Mouse (Mus musculus): ENCODE measurements at regions not wholly inside any gene's neighbourhood (a gene's known extent, or its start where the extent isn't known, plus 50 kb on each side); places are given as distances from the start of the nearest gene placed in this dataset.

GRCm38 (mm10) chr1:65509003-65509402, 227.1 kb downstream of the Pth2r start:
- no peak for TF ChIP-seq POLR2A (IDR thresholded peaks at IDR 0.05; ENCODE audit: extremely low read depth, insufficient read depth, low read length)
- no peak for TF ChIP-seq CTCF (IDR thresholded peaks at IDR 0.05; ENCODE audit: extremely low read depth, insufficient read depth, low read length)
- H3K27ac ChIP-seq (ENCODE audit: insufficient read depth, low read length) = no peak overlapping the region
- H3K4me3 ChIP-seq (ENCODE audit: insufficient read depth, low read length) = no peak overlapping the region
- H3K4me1 ChIP-seq (ENCODE audit: control insufficient read depth, insufficient read depth, low read length) = no peaks in the 10 kb centered on the region

DNA sequence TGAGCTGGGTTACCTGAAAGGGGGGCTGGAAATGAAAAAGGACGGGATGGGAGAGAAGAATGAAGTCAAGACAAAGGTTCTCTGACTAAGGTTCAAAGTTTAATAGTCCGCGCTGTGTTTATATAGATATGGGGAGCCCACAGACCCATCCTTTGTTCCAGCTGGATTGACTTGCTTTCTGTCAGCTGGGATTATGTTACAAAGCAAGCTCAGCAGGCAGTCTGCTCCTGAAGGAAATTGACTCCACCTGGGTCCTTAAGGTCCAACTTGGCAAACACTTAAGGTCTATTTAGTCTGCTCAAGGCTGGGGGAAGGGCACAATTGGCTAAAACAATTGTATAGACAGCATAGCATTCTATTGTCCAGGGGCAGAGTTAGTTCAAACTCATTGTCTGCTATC, 253.8 kb downstream of the Pth2r start:
- no peak for TF ChIP-seq POLR2A (IDR thresholded peaks at IDR 0.05; ENCODE audit: extremely low read depth, insufficient read depth, low read length)
- Histone ChIP-seq H3K4me1 (ENCODE audit: control insufficient read depth, insufficient read depth, low read length) (no peaks in the 10 kb centered on the region), H3K4me3 (ENCODE audit: insufficient read depth, low read length) (no peak overlapping the region), H3K27ac (ENCODE audit: insufficient read depth, low read length) (no peak overlapping the region)

GRCm38 (mm10) chr1:65538509-65538908, 256.7 kb downstream of the Pth2r start:
- H3K4me1 ChIP-seq (ENCODE audit: control insufficient read depth, insufficient read depth, low read length) = no peaks in the 10 kb centered on the region
- no peak overlapping the region for H3K4me3 ChIP-seq (ENCODE audit: insufficient read depth, low read length)
- TF ChIP-seq POLR2A (IDR thresholded peaks at IDR 0.05; ENCODE audit: extremely low read depth, insufficient read depth, low read length) = no peak
- no peak overlapping the region for H3K27ac ChIP-seq (ENCODE audit: insufficient read depth, low read length)

- no peak for TF ChIP-seq CTCF (IDR thresholded peaks at IDR 0.05; ENCODE audit: extremely low read depth, insufficient read depth, low read length)
- no peak for TF ChIP-seq POLR2A (IDR thresholded peaks at IDR 0.05; ENCODE audit: extremely low read depth, insufficient read depth, low read length)
- no peaks in the 10 kb centered on the region for H3K4me1 ChIP-seq (ENCODE audit: control insufficient read depth, insufficient read depth, low read length)
- H3K27ac ChIP-seq (ENCODE audit: insufficient read depth, low read length) = no peak overlapping the region
- H3K4me3 ChIP-seq (ENCODE audit: insufficient read depth, low read length) = no peak overlapping the region
These were observed 262.5 kb downstream of the Pth2r start for GRCm38 (mm10) chr1:65544219-65544864.

- Histone ChIP-seq H3K27ac (ENCODE audit: insufficient read depth, low read length) (no peak overlapping the region), H3K4me1 (ENCODE audit: control insufficient read depth, insufficient read depth, low read length) (no peaks in the 10 kb centered on the region), H3K4me3 (ENCODE audit: insufficient read depth, low read length) (no peak overlapping the region)
- TF ChIP-seq CTCF (IDR thresholded peaks at IDR 0.05; ENCODE audit: extremely low read depth, insufficient read depth, low read length) = no peak
- TF ChIP-seq POLR2A (IDR thresholded peaks at IDR 0.05; ENCODE audit: extremely low read depth, insufficient read depth, low read length) = no peak
These were observed 263.6 kb downstream of the Pth2r start for GRCm38 (mm10) chr1:65545336-65546060.

GRCm38 (mm10) chr1:65548830-65549229, 267.0 kb downstream of the Pth2r start:
- Histone ChIP-seq H3K4me3 (ENCODE audit: insufficient read depth, low read length) (no peak overlapping the region), H3K27ac (ENCODE audit: insufficient read depth, low read length) (no peak overlapping the region), H3K4me1 (ENCODE audit: control insufficient read depth, insufficient read depth, low read length) (no peaks in the 10 kb centered on the region)
- TF ChIP-seq CTCF (IDR thresholded peaks at IDR 0.05; ENCODE audit: extremely low read depth, insufficient read depth, low read length) (no peak), POLR2A (IDR thresholded peaks at IDR 0.05; ENCODE audit: extremely low read depth, insufficient read depth, low read length) (no peak)

DNA sequence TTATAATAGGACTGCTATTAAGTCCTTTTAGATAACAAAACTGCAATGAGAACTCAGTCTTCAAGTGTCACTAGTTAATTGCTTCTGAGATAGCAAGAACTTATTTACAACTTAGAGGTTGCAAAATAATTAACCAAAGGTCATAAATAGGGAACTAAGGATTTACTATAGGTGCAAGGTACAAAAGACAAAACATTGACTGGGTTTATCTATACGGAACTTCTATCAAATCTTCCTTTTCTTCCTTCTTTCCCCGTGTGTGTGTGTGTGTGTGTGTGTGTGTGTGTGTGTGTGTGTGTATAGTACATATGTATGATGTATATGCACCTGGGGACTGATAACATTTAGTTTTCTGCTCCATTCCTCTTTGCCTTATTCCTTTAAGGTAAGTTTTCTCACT, 305.5 kb downstream of the Pth2r start:
- no peak overlapping the region for H3K27ac ChIP-seq (ENCODE audit: insufficient read depth, low read length)
- TF ChIP-seq POLR2A (IDR thresholded peaks at IDR 0.05; ENCODE audit: extremely low read depth, insufficient read depth, low read length) = no peak
- H3K4me3 ChIP-seq (ENCODE audit: insufficient read depth, low read length) = no peak overlapping the region
- no peaks in the 10 kb centered on the region for H3K4me1 ChIP-seq (ENCODE audit: control insufficient read depth, insufficient read depth, low read length)

DNA sequence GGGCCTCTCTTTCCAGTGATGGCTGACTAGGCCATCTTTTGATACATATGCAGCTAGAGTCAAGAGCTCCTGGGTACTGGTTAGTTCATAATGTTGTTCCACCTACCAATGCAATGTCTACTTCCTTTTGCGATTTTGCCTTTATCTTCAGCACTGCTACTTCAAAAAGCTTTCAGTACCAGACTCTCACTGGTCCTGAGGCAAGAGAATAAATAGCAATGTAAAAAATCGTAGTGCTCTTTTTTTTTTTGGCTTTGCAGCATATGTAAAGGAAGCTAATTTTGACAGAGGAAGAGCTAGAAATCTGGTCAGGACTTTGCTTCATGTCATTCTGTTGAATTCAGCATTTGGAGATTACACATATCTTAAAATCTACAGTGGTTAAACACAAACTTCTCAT, 291.0 kb upstream of the Crygf start:
- TF ChIP-seq POLR2A (IDR thresholded peaks at IDR 0.05; ENCODE audit: extremely low read depth, insufficient read depth, low read length) = no peak
- no peak for TF ChIP-seq CTCF (IDR thresholded peaks at IDR 0.05; ENCODE audit: extremely low read depth, insufficient read depth, low read length)
- H3K27ac ChIP-seq (ENCODE audit: insufficient read depth, low read length) = no peak overlapping the region
- H3K4me3 ChIP-seq (ENCODE audit: insufficient read depth, low read length) = no peak overlapping the region

DNA sequence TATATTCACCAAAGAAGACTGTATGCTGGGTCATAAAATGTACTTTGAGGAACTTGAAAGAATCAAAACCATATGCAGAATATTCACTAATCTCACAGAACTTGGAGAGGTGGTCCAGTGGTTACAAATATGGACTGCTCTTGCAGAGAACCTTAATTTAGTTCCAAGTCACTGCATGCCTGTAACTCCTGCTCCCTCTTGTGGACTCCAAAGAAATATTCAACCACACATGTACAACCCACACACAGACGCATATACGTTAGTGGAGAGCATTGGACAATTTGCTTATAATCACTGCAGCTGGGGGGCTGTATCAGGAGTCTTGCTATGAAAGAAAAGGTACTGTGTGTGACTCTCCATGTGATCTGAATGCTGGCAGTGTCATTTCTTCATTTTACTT, 271.9 kb upstream of the Crygf start:
- peak; percentile 14; the same call in 1 of the 2 replicates for TF ChIP-seq CTCF (IDR thresholded peaks at IDR 0.05; ENCODE audit: extremely low read depth, insufficient read depth, low read length)
- no peak for TF ChIP-seq POLR2A (IDR thresholded peaks at IDR 0.05; ENCODE audit: extremely low read depth, insufficient read depth, low read length)
- Histone ChIP-seq H3K4me3 (ENCODE audit: insufficient read depth, low read length) (no peak overlapping the region), H3K27ac (ENCODE audit: insufficient read depth, low read length) (no peak overlapping the region), H3K4me1 (ENCODE audit: control insufficient read depth, insufficient read depth, low read length) (no peaks in the 10 kb centered on the region)

More for the DNA sequence above, 291.0 kb upstream of the Crygf start:
- no peaks in the 10 kb centered on the region; the same call in 1 of the 2 replicates for H3K4me1 ChIP-seq (ENCODE audit: control insufficient read depth, insufficient read depth, low read length)

DNA sequence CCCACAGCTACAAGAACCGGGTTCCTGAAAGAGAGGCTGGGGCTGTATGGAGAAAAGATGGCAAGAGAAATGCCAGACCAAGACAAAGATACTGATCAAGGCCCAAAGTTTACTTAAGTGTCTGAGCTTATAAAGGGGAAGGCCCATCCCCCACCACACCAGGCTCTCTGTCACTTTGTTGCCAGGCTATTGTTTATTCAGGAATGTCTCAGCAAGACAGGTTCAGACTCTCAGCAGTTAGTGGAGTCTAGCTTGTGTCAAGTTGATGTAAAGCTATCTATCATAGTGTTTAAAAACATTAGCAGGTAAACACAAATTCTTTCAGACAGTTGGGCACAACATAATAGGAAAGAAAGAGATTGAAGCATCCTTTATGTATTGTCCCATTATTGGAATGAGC, 244.4 kb upstream of the Crygf start:
- Histone ChIP-seq H3K4me1 (ENCODE audit: control insufficient read depth, insufficient read depth, low read length) (no peaks in the 10 kb centered on the region), H3K4me3 (ENCODE audit: insufficient read depth, low read length) (no peak overlapping the region), H3K27ac (ENCODE audit: insufficient read depth, low read length) (no peak overlapping the region)
- TF ChIP-seq POLR2A (IDR thresholded peaks at IDR 0.05; ENCODE audit: extremely low read depth, insufficient read depth, low read length) = no peak
- TF ChIP-seq CTCF (IDR thresholded peaks at IDR 0.05; ENCODE audit: extremely low read depth, insufficient read depth, low read length) = no peak

Measured in cortical plate, adult 2 months (tissue).